Mouse (Mus musculus): ENCODE measurements around the gene Fam107b.

- no peak for TF ChIP-seq POLR2A (IDR thresholded peaks at IDR 0.05; ENCODE audit: low read depth, low read length)
- TF ChIP-seq CTCF (IDR thresholded peaks at IDR 0.05; ENCODE audit: extremely low read depth, insufficient read depth, insufficient read length, insufficient replicate concordance), result no peak
Measured at GRCm38 (mm10) chr2:3816142-3816609, 245.9 kb downstream of the Fam107b start.
